In genomic region chr2:76949774-76950173, GRCm38 (mm10) we compare ENCODE assay signal across 22 mouse cellular contexts.
"Had no signal": no experiment of that assay in that cellular context is flagged by ENCODE, and none has a peak within 500 bp of the region (broad histone marks: within the 10 kb centered on the region; RNA-seq: fewer than 3 reads in every experiment).

No protein-coding gene starts in this region.

- H3K9ac ChIP-seq: heart, embryonic 12.5 days; hindbrain, embryonic 12.5 days; hindbrain, embryonic 14.5 days; intestine, embryonic 15.5 days; limb, embryonic 13.5 days; limb, embryonic 15.5 days; liver, embryonic 12.5 days; liver, embryonic 14.5 days had no signal

- H3K4me2 ChIP-seq: heart, embryonic 12.5 days; hindbrain, embryonic 12.5 days; hindbrain, embryonic 14.5 days; intestine, embryonic 15.5 days; limb, embryonic 13.5 days; limb, embryonic 15.5 days; liver, embryonic 12.5 days had no signal

- DNase-seq: gastrocnemius, postnatal 14 days; heart, postnatal 10 days; heart, postnatal 4 days; kidney, adult 18-20 months; kidney, adult 8-10 months; kidney, postnatal 10 days; kidney, postnatal 36 days; layer of hippocampus, adult 9-11 months; layer of hippocampus, postnatal 36 days; left cerebral cortex, postnatal 4 days had no signal

- H3K27ac ChIP-seq: hindbrain, embryonic 10.5 days; hindbrain, embryonic 12.5 days; hindbrain, embryonic 14.5 days; intestine, embryonic 15.5 days; limb, embryonic 13.5 days; limb, embryonic 15.5 days; liver, embryonic 12.5 days; liver, embryonic 14.5 days had no signal

- H3K4me1 ChIP-seq: heart, embryonic 12.5 days; hindbrain, embryonic 10.5 days; hindbrain, embryonic 12.5 days; intestine, embryonic 15.5 days; limb, embryonic 13.5 days; limb, embryonic 15.5 days; liver, embryonic 12.5 days had no signal

- H3K9me3 ChIP-seq: heart, embryonic 12.5 days; intestine, embryonic 15.5 days; limb, embryonic 15.5 days; liver, embryonic 12.5 days had no signal

- H3K27me3 ChIP-seq: heart, embryonic 12.5 days; hindbrain, embryonic 12.5 days; intestine, embryonic 15.5 days; limb, embryonic 13.5 days; limb, embryonic 15.5 days; liver, embryonic 12.5 days had no signal

- H3K36me3 ChIP-seq: hindbrain, embryonic 10.5 days; hindbrain, embryonic 12.5 days; intestine, embryonic 15.5 days; limb, embryonic 13.5 days; limb, embryonic 15.5 days; liver, embryonic 12.5 days had no signal

- ATAC-seq: hindbrain, embryonic 16.5 days; inflammation-experienced regulatory T-cells, adult 6 months; intestine, embryonic 15.5 days; intestine, postnatal 0 days; liver, embryonic 12.5 days had no signal

- H3K4me3 ChIP-seq: heart, embryonic 12.5 days; hindbrain, embryonic 10.5 days; hindbrain, embryonic 12.5 days; intestine, embryonic 15.5 days; limb, embryonic 13.5 days; limb, embryonic 15.5 days; liver, embryonic 12.5 days had no signal
